Mouse (Mus musculus) C2C12 (cell line): ENCODE data around the gene Ttc32.

ENCODE experiments used
- CEBPB ChIP-seq: IDR thresholded peaks from one replicate; pipeline ENCODE4 v1.6.1; 2011; ENCODE audit warnings: low read depth, mild to moderate bottlenecking, control low read depth, moderate library complexity
- CTCF ChIP-seq: IDR thresholded peaks from one replicate; pipeline ENCODE4 v1.5.1; 2011; ENCODE audit not compliant: control insufficient read depth, insufficient read depth, insufficient read length
- MAX ChIP-seq: IDR thresholded peaks from one replicate; pipeline ENCODE4 v1.6.1; 2011; ENCODE audit warnings: mild to moderate bottlenecking, control low read depth
- MYOG ChIP-seq: IDR thresholded peaks from one replicate; pipeline ENCODE4 v1.6.1; 2011; ENCODE audit not compliant: control insufficient read depth, insufficient read length; ENCODE audit errors: extremely low read depth

- TF ChIP-seq CTCF, result no peak
- TF ChIP-seq MYOG, result no peak
- TF ChIP-seq MAX, result no peak
- no peak for TF ChIP-seq CEBPB
Measured at GRCm38 (mm10) chr12:9024736-9025135, 5.1 kb upstream of the Ttc32 start.
